Comparison of ENCODE assay signal across 7 mouse cellular contexts in the genomic region with DNA sequence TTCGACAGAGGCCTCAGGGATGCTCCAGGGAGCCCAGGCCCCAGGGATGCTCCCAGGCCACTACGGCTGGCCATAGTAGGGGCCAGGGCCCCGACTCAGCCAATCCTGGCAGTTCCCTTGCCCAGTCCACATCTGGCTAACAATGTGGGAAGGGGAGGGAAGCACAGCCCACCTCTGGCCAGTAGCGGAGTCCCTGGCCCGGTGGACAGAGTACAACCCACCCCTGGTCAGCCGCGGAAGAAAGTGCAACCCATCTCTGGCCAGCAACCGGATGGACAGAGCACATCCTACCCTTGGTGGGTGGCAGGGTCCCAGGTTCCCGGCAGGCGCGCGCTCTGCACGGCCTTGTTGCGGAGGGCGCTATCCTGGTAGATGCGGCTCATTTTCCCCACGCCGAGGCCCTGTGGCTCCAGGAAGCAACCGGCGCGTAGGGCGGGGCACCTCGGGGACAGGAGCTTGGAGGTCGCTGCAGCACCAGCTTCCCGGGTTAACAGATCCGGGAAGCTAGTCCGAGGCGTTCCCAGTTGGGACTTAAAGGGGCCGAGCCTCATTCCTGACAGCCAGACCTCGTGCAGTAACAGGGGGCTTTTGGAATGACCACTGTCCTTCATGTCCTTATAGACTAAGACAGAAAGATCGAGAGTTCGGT. TPM values are rescaled to one million over a fixed set of nuclear protein-coding genes. Genes with fewer than 3 reads are reported as not detected.
DNase-seq lines count a peak whose midpoint lies in the region; ATAC-seq and TF ChIP-seq lines count a peak whose summit lies in the region.

A gene (minus strand): TSS at position 498 of the 649 bp plus-strand sequence.

- peak within 1 kb of the TSS; percentile 74 for H3K4me3 ChIP-seq in cortical plate, adult 2 months (ENCODE audit: insufficient read depth, low read length)
- H3K4me3 ChIP-seq in hindbrain, postnatal 0 days (ENCODE audit: low read length): peak within 1 kb of the TSS; percentile 50

- TF ChIP-seq POLR2A in cortical plate, adult 2 months (IDR thresholded peaks at IDR 0.05; ENCODE audit: extremely low read depth, insufficient read depth, low read length): 0 out of 2 replicates have a peak, but pooled peaks have one; percentile 10

- TF ChIP-seq CTCF in cortical plate, adult 2 months (IDR thresholded peaks at IDR 0.05; ENCODE audit: extremely low read depth, insufficient read depth, low read length): no peak
- TF ChIP-seq CTCF in hindbrain, postnatal 0 days (IDR thresholded peaks at IDR 0.05; ENCODE audit: low read depth): 0 out of 2 replicates have a peak, but pooled peaks have one; percentile 6

- peak; percentile 78 for ATAC-seq in hindbrain, postnatal 0 days

- H3K9me3 ChIP-seq in hindbrain, postnatal 0 days (ENCODE audit: low read length): no peaks in the 10 kb centered on the region

- 1% methylated on average over 32 of the region's 32 CpGs for WGBS in hindbrain, postnatal 0 days

- peak within 1 kb of the TSS; percentile 62 for H3K9ac ChIP-seq in hindbrain, postnatal 0 days (replicated peaks; ENCODE audit: low read length)

- no peaks in the 10 kb centered on the region for H3K27me3 ChIP-seq in hindbrain, postnatal 0 days (ENCODE audit: insufficient read depth, low read length)

- peak within 1 kb of the TSS; percentile 77 for H3K27ac ChIP-seq in cortical plate, adult 2 months (ENCODE audit: insufficient read depth, low read length)
- H3K27ac ChIP-seq in hindbrain, postnatal 0 days: peak within 1 kb of the TSS; percentile 66

- DNase-seq in adrenal gland, postnatal 14 days: peak; percentile 87
- peak; percentile 70 for DNase-seq in gastrocnemius, postnatal 25 days
- peak; percentile 76 for DNase-seq in hindbrain, postnatal 0 days (ENCODE audit: low spot score)
- peak; percentile 50 to 55 for DNase-seq in left cerebral cortex, adult 18-20 months (ENCODE audit: low spot score in 2 of 2)
- DNase-seq in lung, postnatal 4 days: peak; percentile 80 to 88
- DNase-seq in right cerebral cortex, postnatal 10 days (ENCODE audit: low spot score in 2 of 2): peak; percentile 63 to 65

- H3K4me2 ChIP-seq in hindbrain, postnatal 0 days (ENCODE audit: low read depth, low read length): peak within 1 kb of the TSS; percentile 77

- peaks cover 5% of the 10 kb centered on the region for H3K4me1 ChIP-seq in cortical plate, adult 2 months (ENCODE audit: control insufficient read depth, insufficient read depth, low read length)
- peaks cover 3% of the 10 kb centered on the region for H3K4me1 ChIP-seq in hindbrain, postnatal 0 days (ENCODE audit: insufficient read depth, low read length)

- no peaks in the 10 kb centered on the region for H3K36me3 ChIP-seq in hindbrain, postnatal 0 days (ENCODE audit: insufficient read depth, low read length)

RNA-seq across cellular contexts. Expression of the gene that starts here (rescaled TPM):
- 16.3 and 17.4 TPM in 2 replicates for total RNA-seq in adrenal gland, postnatal 14 days (2021)
- 13.8 and 14.8 TPM in 2 replicates for polyA plus RNA-seq in cortical plate, adult 2 months (2012; rRNA removed)
- 1 to 10 TPM; 3.6 to 3.8 TPM for total RNA-seq in gastrocnemius, postnatal 25 days (2021)
- 29.6 and 34.3 TPM in 2 replicates for total RNA-seq in hindbrain, postnatal 0 days (2014; rRNA removed)
- 16.1 and 16.6 TPM in 2 replicates for polyA plus RNA-seq in hindbrain, postnatal 0 days (2015; fragmentation: Nextera tagmentation; extraction: Ambion mirVana)
- 10 to 100 TPM; 13.5 TPM for total RNA-seq in left cerebral cortex, adult 18-20 months (2021)

Comparison
In these comparisons a context has a peak if more than half of its experiments do, and no peak if none do; other contexts are left out.
1. Peak in every context shown above with its lines: DNase-seq, ATAC-seq, H3K4me3 ChIP-seq and H3K27ac ChIP-seq.